Mouse (Mus musculus) Patski (cell line): ENCODE data around the gene Thoc7. TPM values are rescaled to one million over a fixed set of nuclear protein-coding genes. Genes with fewer than 3 reads are reported as not detected.

Source experiments
- ATAC-seq: fragments of 100-300 bp; one replicate; pipeline ENCODE4 v1.8.0; 2021
- CTCF ChIA-PET: fragments of 350-600 bp; sonication (Branson Sonifier 250); formaldehyde crosslinking; loops from one replicate; lab custom pipeline; 2022; ENCODE audit warnings: inconsistent platforms; lab: Charles Lee
- POLR2A ChIA-PET: fragments of 350-600 bp; sonication (Branson Sonifier 250); formaldehyde crosslinking; loops from one replicate; lab custom pipeline; 2022; ENCODE audit warnings: antibody characterized with exemption, inconsistent platforms; lab: Charles Lee
- DNase-seq: peaks from one replicate; pipeline ENCODE4 v3.0.0-alpha.2; 2011; ENCODE audit warnings: low read depth, low spot score
- H3K27me3 ChIP-seq: fragments of 371-371 bp; one replicate; pipeline ENCODE4 v1.5.1; 2021
- CTCF ChIP-seq: fragments of 100-300 bp; IDR thresholded peaks from one replicate; pipeline ENCODE4 v1.5.1; 2021
- in situ Hi-C: fragments of 300-500 bp; cut with MboI; formaldehyde crosslinking; loops from 3 replicates; pipeline ENCODE4 v1.11.1; 2018; ENCODE audit warnings: low pct_unique_long_range_greater_than_20kb, mixed read lengths
- polyA plus RNA-seq: library from polyadenylated mRNA; unstranded; gene quantifications from one replicate; pipeline ENCODE4 v1.2.3, GENCODE M21; 2021

Gene Thoc7
- polyA plus RNA-seq = 158 TPM

- DNase-seq = no peak
- H3K27me3 ChIP-seq = no peaks in the 10 kb centered on the region
- TF ChIP-seq CTCF = no peak
- CTCF ChIA-PET = no interaction called here
- in situ Hi-C loops = no loop called here
- POLR2A ChIA-PET = interaction anchor here (0.6 kb wide), 2 partner anchors 15 to 52 kb away, joined by 3 read pairs; no protein-coding TSS in a partner anchor
- peak; percentile 61 for ATAC-seq
These were observed at the start of gene Thoc7, which contains the start of gene Atxn7 for GRCm38 (mm10) chr14:13961401-13962112. TSS of gene Thoc7 (minus strand) at chr14:13961852. TSS of gene Atxn7 (plus strand) at chr14:13961440.

DNA sequence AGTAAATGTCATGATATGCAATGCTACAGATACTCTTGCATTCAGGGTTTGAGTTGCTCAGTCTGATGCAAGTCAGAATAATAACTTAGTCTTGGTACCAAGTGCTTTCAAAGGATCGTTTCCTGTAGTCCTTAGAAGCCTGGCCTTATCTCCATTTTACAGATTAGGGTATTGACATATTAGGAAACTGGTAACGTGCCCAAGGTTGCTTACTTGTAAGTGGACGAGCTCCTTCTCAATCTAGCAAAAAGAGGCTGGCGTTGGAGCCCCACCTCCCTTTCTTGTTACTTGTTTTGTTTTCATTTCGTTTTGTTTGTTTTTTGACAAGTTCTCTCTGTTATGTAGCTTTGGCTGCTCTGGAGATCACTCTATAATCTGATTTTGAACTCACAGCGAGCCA is 48.1 kb upstream of the Thoc7 start:
- CTCF ChIA-PET = interaction anchor here (1.1 kb wide), 1 partner anchor 14 kb away, joined by 3 read pairs; no protein-coding TSS in a partner anchor
- no peak for TF ChIP-seq CTCF
- POLR2A ChIA-PET = no interaction called here
- ATAC-seq (no peak), DNase-seq (no peak)
- in situ Hi-C loops = no loop called here
- H3K27me3 ChIP-seq = no peaks in the 10 kb centered on the region

- no peaks in the 10 kb centered on the region for H3K27me3 ChIP-seq
- DNase-seq = no peak
- ChIA-PET POLR2A (no interaction called here), CTCF (no interaction called here)
- TF ChIP-seq CTCF = no peak
- in situ Hi-C loops = no loop called here
- no peak for ATAC-seq
These were observed 41.1 kb upstream of the Thoc7 start for GRCm38 (mm10) chr14:14002771-14003170.

GRCm38 (mm10) chr14:13995206-13996097 is 33.8 kb upstream of the Thoc7 start:
- ATAC-seq = no peak
- in situ Hi-C loops = no loop called here
- POLR2A ChIA-PET = no interaction called here
- TF ChIP-seq CTCF = peak; percentile 14
- CTCF ChIA-PET = interaction anchor here (0.7 to 1.6 kb wide), 6 partner anchors 12 to 103 kb away, joined by 3 to 5 read pairs (median 3); no protein-coding TSS in a partner anchor
- DNase-seq = no peak
- H3K27me3 ChIP-seq = no peaks in the 10 kb centered on the region

DNA sequence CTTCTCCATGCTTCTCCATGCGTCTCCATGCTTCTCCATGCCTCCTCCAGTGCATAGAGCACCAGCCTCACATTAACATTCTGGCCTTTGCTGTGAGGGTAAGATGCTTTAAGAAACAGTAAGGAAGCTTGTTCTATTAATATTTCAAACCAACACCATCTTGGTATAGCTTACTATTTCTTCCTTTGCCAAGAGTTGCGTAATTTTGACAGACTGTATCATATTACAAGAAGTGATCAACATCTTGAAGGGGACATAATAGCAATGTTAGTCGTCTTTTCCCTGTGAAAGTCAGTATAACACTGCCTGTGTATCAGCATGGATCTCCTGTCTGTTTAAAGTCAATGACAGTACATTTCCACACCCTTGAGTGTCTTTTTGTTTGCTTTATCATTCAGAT is 29.1 kb upstream of the Thoc7 start:
- in situ Hi-C loops = no loop called here
- CTCF ChIA-PET = no interaction called here
- TF ChIP-seq CTCF = no peak
- POLR2A ChIA-PET = no interaction called here
- no peaks in the 10 kb centered on the region for H3K27me3 ChIP-seq
- no peak for ATAC-seq
- DNase-seq = no peak

DNA sequence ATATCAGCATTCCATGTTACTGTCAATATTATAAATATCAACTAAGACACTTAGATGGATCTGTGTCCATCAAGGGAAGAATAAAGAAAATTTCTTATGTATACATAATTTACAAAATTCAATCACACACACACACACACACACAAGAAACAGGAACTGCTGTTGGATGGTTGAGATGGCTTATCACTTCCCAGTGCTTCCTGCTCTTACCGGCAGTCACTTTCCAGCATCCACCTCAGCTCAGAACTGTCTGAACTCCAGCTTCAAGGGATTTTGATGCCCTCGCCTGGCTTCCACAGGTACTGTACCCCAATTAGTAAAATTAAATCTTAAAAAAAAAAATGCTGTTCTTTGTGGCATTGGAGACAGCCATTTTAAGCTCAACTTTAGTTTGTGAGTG is 26.7 kb upstream of the Thoc7 start:
- no peak for ATAC-seq
- TF ChIP-seq CTCF = no peak
- POLR2A ChIA-PET = no interaction called here
- in situ Hi-C loops = no loop called here
- no peak for DNase-seq
- no peaks in the 10 kb centered on the region for H3K27me3 ChIP-seq
- CTCF ChIA-PET = interaction anchor here (0.9 to 1.3 kb wide), 2 partner anchors 9 to 27 kb away, joined by 3 to 4 read pairs; no protein-coding TSS in a partner anchor

GRCm38 (mm10) chr14:13982174-13982573 is 20.5 kb upstream of the Thoc7 start:
- in situ Hi-C loops = no loop called here
- no peaks in the 10 kb centered on the region for H3K27me3 ChIP-seq
- peak; percentile 22 for TF ChIP-seq CTCF
- ChIA-PET CTCF (interaction anchor here (1.0 kb wide), 1 partner anchor 132 kb away, joined by 3 read pairs; no protein-coding TSS in a partner anchor), POLR2A (no interaction called here)
- ATAC-seq (no peak), DNase-seq (no peak)

DNA sequence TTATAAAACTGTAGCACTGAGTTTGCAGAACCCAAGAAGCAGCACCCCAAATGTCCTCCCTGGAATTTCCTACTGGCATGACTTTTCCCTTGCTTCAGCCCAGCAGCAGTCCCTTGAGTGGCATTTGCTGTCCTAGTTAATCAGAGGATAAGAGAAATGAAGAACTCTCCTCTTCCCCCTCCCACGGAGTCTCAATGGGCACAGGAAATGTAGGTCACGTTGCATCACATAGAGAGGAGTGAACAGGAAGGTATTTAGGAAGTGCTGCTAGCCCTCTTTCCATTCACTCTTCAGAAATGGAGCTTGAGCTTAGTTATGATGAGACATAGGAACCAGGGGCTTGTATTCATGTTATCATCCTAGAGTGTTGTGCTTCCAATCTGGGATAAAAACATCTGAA is 19.6 kb upstream of the Thoc7 start:
- no peak for TF ChIP-seq CTCF
- no peaks in the 10 kb centered on the region for H3K27me3 ChIP-seq
- in situ Hi-C loops = no loop called here
- CTCF ChIA-PET = no interaction called here
- POLR2A ChIA-PET = no interaction called here
- no peak for ATAC-seq
- no peak for DNase-seq

DNA sequence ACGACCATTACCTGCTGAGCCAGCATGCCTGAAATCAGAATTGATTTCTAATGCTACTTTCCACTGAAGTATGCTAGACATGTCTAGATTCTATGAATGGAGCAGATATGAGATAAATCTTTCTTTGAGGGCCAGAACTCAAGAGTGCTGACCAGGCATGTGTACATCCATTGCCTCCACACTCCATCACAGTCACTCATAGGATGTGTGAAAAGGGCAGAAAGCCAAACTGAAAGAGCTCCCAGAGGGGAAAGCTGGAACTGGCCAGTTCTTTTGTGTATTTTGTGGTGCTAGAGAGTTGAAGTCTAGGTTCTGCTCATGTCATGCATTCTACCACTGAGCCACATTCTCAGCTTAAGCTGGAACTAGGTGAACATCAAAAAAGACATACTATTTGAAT is 15.8 kb upstream of the Thoc7 start:
- TF ChIP-seq CTCF = no peak
- ChIA-PET POLR2A (no interaction called here), CTCF (no interaction called here)
- in situ Hi-C loops = no loop called here
- no peak for DNase-seq
- no peaks in the 10 kb centered on the region for H3K27me3 ChIP-seq
- no peak for ATAC-seq

DNA sequence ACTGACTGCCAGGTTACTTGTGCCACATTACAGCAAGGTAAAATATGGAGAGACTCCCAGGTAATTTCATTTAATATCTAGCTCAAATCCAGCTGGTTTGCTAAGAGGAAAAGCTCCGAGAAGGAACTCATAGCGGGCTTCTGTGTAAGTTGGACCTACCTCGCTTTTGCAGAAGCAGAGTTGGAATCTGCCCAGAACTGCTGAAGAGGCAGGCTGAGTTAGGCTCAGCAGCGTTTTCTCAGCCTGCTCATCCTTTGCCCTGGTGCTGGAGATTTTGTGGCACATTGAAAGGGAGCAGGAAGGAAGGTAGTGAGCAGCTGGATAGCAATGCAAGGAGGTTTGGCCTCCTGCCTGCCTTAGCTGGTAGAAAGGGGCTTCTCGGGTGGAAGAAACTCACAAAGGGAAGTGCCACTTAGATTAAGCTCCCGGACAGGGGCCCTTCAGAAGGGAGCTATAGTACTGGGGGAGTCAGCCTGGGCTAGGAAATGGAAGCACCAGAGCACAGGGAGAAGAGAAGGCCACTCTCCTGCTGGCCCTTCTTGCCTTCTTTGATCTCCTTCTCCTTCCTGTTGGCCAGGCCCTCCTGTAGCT is 10.1 kb upstream of the Thoc7 start:
- in situ Hi-C loops = no loop called here
- CTCF ChIA-PET = interaction anchor here (1.2 to 1.4 kb wide), 2 partner anchors 24 to 127 kb away, joined by 3 read pairs; no protein-coding TSS in a partner anchor
- POLR2A ChIA-PET = no interaction called here

More for the DNA sequence above, 10.1 kb upstream of the Thoc7 start:
- no peak for ATAC-seq
- DNase-seq = no peak
- no peak for TF ChIP-seq CTCF
- no peaks in the 10 kb centered on the region for H3K27me3 ChIP-seq
